Mouse (Mus musculus) midbrain, embryonic 16.5 days (tissue): ENCODE measurements at regions not wholly inside any gene's neighbourhood (a gene's known extent, or its start where the extent isn't known, plus 50 kb on each side); places are given as distances from the start of the nearest gene placed in this dataset.

ENCODE experiments used
- ATAC-seq: fragments of 200-750 bp; cut with Nextera tagmentation; 2 replicates; pipeline ENCODE4 v1.8.0; 2017; ENCODE audit warnings: moderate TSS enrichment
- H3K27ac ChIP-seq: fragments of 300-500 bp; sonication (generic); 2 replicates; pipeline ENCODE4 v1.5.1; 2014; ENCODE audit warnings: mild to moderate bottlenecking, low read length, mixed read lengths
- H3K27me3 ChIP-seq: fragments of 300-500 bp; sonication (generic); 2 replicates; pipeline ENCODE4 v1.6.1; 2014; ENCODE audit warnings: low read depth, low read length, mixed read lengths; ENCODE audit not compliant: control insufficient read depth, insufficient read depth
- H3K36me3 ChIP-seq: fragments of 300-500 bp; sonication (generic); 2 replicates; pipeline ENCODE4 v1.6.1; 2014; ENCODE audit warnings: mild to moderate bottlenecking, low read length, moderate library complexity, mixed read lengths; ENCODE audit not compliant: control insufficient read depth, insufficient read depth
- H3K4me1 ChIP-seq: fragments of 300-500 bp; sonication (generic); 2 replicates; pipeline ENCODE4 v1.6.1; 2014; ENCODE audit warnings: mild to moderate bottlenecking, low read length, mixed read lengths; ENCODE audit not compliant: control insufficient read depth, insufficient read depth
- H3K4me2 ChIP-seq: fragments of 300-500 bp; sonication (generic); 2 replicates; pipeline ENCODE4 v1.6.1; 2014; ENCODE audit warnings: mild to moderate bottlenecking, low read length, mixed read lengths
- H3K4me3 ChIP-seq: fragments of 300-500 bp; sonication (generic); 2 replicates; pipeline ENCODE4 v1.5.1; 2014; ENCODE audit warnings: low read depth, mild to moderate bottlenecking, low read length, moderate library complexity, mixed read lengths
- H3K9ac ChIP-seq: fragments of 300-500 bp; sonication (generic); 2 replicates; pipeline ENCODE4 v1.6.1; 2014; ENCODE audit warnings: low read depth, low read length, mixed read lengths
- H3K9me3 ChIP-seq: fragments of 300-500 bp; sonication (generic); replicated peaks from 2 replicates; pipeline ENCODE4 v1.6.1; 2014; ENCODE audit warnings: mild to moderate bottlenecking, low read length, mixed read lengths; ENCODE audit not compliant: control insufficient read depth, poor library complexity, severe bottlenecking
- WGBS: fragments of 180-500 bp; shearing (Covaris S2); extraction: QIAGEN DNeasy Blood & Tissue Kit; methylation state at CpG from one replicate; pipeline ENCODE4 v1.1.7; 2014; 5-methylcytosine and 5-hydroxymethylcytosine counted together

DNA sequence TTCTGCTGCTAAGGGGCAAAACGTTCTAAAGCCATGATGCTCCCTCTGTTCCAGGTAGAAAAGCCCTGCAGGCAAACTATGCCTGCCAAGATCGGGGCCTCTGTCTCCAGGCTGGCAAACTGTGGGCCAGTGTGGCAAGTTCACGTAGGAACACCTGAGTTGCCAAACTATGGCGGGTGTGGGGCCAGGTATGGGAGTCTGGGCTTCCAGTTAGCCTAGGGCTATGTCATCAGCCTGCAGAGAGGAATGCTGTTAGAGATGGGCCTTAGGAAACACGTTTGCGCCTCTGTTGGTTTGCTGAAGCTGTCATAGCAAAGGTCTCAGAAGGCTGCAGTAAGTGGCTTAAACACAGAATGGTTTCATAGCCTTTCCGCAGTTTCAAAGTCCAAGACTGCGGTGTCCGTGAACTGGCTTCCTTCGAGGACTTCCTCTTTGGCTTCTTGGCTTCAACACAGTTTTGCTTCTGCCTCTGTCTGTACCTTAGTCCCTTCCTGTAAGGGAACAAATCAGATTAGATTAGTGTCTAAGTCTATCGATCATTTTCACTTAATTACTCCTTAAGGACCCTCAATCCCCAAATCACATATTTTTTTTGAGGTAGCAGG is 110.1 kb downstream of the Snx18 start:
- no peaks in the 10 kb centered on the region for H3K9me3 ChIP-seq
- H3K27me3 ChIP-seq = no peaks in the 10 kb centered on the region
- WGBS = 90% methylated on average over 11 of the region's 11 CpGs
- H3K36me3 ChIP-seq = no peaks in the 10 kb centered on the region
- no peak overlapping the region for H3K4me2 ChIP-seq
- no peak for ATAC-seq
- H3K4me3 ChIP-seq = no peak overlapping the region
- no peak overlapping the region for H3K27ac ChIP-seq
- H3K9ac ChIP-seq = no peak overlapping the region
- no peaks in the 10 kb centered on the region for H3K4me1 ChIP-seq

DNA sequence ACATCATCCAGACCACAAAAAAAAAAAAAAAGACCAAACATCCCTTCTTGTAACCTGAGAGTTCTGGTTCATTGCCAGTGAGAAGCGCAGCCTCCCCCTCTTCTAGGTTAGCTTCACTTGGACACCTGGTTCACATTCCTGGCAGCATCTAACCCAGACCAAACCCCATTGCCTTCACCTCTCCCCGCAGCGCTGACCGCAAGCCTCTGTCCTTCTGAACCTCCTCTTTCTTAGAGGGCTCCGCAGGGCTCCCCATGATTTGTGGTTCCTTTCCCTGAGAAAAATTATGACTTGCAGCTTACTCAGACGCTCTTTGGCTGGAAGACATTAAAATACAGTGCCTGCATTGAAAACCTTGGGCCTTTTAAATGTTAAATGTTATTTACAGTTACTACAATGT is 115.8 kb downstream of the Snx18 start:
- 96% methylated on average over 6 of the region's 6 CpGs for WGBS
- Histone ChIP-seq H3K27ac (no peak overlapping the region), H3K36me3 (no peaks in the 10 kb centered on the region), H3K9me3 (no peaks in the 10 kb centered on the region), H3K27me3 (no peaks in the 10 kb centered on the region), H3K4me3 (no peak overlapping the region), H3K4me1 (no peaks in the 10 kb centered on the region), H3K9ac (no peak overlapping the region), H3K4me2 (no peak overlapping the region)
- no peak for ATAC-seq

DNA sequence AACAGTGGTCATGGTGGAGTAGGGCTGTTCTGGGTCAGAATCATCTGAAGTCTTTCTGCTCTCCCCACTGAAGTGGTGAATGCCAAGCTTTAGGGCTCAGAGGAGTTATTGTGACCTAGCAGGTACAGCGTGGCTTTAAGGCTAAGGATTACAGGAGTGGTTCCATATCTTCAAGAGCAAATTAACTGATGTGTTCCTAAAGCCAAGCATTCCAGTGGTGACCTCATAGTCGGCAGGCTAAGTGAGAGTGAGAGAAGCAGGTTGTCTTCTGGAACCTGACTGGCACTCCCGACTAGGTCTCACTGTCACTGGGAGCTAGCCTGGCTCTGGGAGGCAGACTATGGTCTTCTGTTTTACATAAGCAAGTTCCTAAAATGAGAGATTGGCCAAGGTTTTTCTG is 116.3 kb downstream of the Snx18 start:
- ATAC-seq = no peak
- no peak overlapping the region for H3K4me3 ChIP-seq
- no peaks in the 10 kb centered on the region for H3K4me1 ChIP-seq
- H3K4me2 ChIP-seq = no peak overlapping the region
- no peak overlapping the region for H3K27ac ChIP-seq
- 88% methylated on average over 3 of the region's 3 CpGs for WGBS
- H3K9ac ChIP-seq = no peak overlapping the region
- no peaks in the 10 kb centered on the region for H3K9me3 ChIP-seq
- no peaks in the 10 kb centered on the region for H3K36me3 ChIP-seq
- H3K27me3 ChIP-seq = no peaks in the 10 kb centered on the region

DNA sequence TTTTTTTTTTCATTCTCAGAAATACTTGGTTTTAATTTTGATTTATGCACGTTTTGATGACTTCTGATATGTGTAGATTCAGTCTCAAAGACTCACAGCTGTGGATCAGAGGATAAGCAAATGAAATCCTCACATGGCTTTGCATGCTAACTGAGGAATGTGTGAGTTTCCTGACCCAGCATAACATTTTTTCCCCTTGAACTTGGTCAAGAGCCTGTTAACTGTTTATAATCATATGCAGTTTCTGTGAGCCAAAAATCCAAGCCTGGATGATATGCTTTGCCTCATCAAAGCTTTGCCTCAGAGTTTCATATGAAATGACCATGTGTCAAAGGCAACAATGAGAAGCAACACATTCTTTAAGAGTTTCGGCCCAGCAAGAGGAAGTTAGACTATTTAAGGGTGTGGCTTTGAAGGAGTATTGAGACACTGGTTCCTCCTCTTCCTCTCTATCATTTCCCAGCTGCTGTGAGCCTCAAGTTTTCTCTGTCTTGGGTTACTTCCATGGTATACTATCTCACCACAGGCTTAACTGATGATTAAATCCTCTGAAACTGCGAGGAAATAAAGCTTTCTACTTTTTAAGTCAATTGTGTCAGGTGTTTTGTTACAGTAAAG is 117.9 kb downstream of the Snx18 start:
- Histone ChIP-seq H3K9ac (no peak overlapping the region), H3K4me2 (no peak overlapping the region), H3K4me1 (no peaks in the 10 kb centered on the region), H3K27ac (no peak overlapping the region), H3K27me3 (no peaks in the 10 kb centered on the region), H3K4me3 (no peak overlapping the region), H3K36me3 (no peaks in the 10 kb centered on the region), H3K9me3 (no peaks in the 10 kb centered on the region)
- WGBS = 80% methylated on average over 3 of the region's 3 CpGs
- ATAC-seq = no peak

DNA sequence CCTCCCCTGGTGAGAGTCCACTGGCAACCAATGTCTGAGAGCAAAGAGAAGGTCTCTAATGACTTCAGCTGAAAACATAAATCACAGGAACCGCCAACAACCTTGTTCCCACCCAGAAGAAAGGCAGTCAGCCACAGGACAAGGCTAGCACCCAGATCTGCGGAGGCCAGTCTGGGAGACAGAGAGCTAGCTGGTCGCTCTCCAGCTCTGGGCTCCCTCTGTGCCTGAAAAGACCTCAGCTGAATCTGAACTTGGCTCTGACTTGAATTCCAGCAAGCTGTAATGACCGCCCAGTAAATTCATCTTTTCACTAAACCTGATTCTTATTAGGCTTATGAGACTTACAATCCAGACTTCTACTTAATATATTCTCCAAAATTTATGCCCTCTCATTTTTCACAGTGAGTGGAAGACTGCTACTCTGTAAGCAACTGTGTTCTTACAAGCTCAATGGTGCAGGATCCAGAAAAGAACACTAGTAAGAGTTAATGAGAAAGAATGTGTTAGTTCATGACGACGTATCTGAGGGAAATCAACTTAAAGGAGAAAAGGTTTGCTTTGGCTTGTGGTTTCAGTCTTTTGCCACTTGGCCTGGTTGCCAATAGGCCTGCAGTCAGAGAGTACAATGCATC is 119.2 kb downstream of the Snx18 start:
- Histone ChIP-seq H3K9ac (no peak overlapping the region), H3K4me1 (no peaks in the 10 kb centered on the region), H3K4me2 (no peak overlapping the region), H3K36me3 (no peaks in the 10 kb centered on the region), H3K27ac (no peak overlapping the region), H3K27me3 (no peaks in the 10 kb centered on the region), H3K9me3 (no peaks in the 10 kb centered on the region), H3K4me3 (no peak overlapping the region)
- 92% methylated on average over 6 of the region's 6 CpGs for whole genome bisulfite sequencing
- no peak for ATAC-seq

DNA sequence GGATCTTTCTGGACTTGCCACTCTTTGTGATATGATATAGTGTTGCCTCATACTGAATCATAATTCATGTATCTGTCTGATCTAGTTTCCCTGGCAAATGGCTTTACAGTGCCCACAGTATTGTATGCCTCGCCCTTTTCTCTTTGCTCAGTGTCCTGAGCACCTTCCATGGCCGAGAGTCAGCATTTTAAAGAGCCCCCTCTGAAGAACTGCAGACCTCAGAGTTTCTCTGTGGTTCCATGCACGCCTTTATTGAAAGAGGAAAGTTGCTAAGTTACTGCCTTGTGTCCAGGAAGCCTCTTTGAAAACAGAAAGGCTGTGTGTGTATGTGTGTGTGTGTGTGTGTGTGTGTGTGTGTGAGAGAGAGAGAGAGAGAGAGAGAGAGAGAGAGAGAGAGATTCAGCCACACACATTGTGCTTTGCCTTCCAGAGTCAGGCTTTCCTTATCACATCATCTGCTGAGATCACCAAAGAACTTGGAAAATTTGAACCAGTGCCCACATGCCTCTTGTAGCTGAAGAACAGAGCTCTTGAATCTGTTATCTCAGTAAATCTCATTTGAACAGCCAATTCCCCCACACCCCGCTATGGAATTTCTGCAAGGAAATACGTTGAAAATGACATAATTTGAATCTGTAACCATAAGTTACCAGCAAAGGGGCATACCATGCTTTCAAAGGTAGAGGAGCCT is 122.6 kb downstream of the Snx18 start:
- Histone ChIP-seq H3K4me3 (no peak overlapping the region), H3K36me3 (no peaks in the 10 kb centered on the region), H3K9me3 (no peaks in the 10 kb centered on the region), H3K27me3 (no peaks in the 10 kb centered on the region), H3K9ac (no peak overlapping the region), H3K27ac (no peak overlapping the region), H3K4me1 (no peaks in the 10 kb centered on the region), H3K4me2 (no peak overlapping the region)
- ATAC-seq = no peak; the same call in 1 of the 2 replicates
- 64% methylated on average over 5 of the region's 5 CpGs for WGBS

DNA sequence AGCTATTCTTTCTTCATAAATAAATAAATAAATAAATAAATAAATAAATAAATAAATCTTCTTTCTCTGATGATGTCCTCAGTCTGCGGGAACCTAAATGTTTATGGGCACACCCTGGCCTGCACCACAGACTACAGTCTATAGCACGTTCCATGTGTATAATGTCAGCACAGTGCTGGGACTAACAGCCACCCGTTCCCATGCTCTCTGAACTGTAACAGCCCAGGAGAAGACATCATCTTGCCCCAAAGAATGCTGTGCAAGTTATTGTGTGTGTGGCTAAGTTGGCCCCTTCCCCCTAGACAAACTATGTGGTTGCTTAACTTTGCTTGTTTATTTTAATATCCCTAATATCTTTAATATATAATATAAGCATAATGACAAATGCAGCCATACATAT is 123.2 kb downstream of the Snx18 start:
- Histone ChIP-seq H3K27ac (no peak overlapping the region), H3K27me3 (no peaks in the 10 kb centered on the region), H3K4me3 (no peak overlapping the region), H3K9me3 (no peaks in the 10 kb centered on the region), H3K4me2 (no peak overlapping the region), H3K36me3 (no peaks in the 10 kb centered on the region), H3K4me1 (no peaks in the 10 kb centered on the region), H3K9ac (no peak overlapping the region)
- WGBS = 97% methylated on average over 3 of the region's 3 CpGs
- no peak for ATAC-seq

DNA sequence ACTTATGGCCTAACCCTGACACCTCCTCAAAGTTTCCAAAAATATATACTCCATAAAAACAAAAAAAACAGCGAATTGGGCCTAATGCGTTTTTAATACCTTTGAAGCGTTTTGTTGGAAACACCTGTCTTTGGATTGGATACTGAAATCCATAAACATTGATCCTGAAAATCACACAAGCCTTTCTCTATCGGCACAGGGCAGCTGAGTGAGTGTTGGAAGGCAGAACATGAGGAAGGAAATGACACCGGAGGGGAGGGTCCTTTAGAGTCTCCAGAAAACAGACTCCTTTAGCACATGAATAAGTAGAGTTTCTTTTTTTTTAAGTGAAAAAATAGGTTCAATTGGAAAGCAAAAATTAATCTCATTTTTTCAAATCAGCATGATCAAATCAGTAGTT is 123.7 kb downstream of the Snx18 start:
- H3K27ac ChIP-seq = no peak overlapping the region
- ATAC-seq = no peak
- H3K4me1 ChIP-seq = no peaks in the 10 kb centered on the region
- no peaks in the 10 kb centered on the region for H3K9me3 ChIP-seq
- H3K4me3 ChIP-seq = no peak overlapping the region
- no peaks in the 10 kb centered on the region for H3K36me3 ChIP-seq
- no peak overlapping the region for H3K4me2 ChIP-seq
- H3K27me3 ChIP-seq = no peaks in the 10 kb centered on the region
- H3K9ac ChIP-seq = no peak overlapping the region
- WGBS = 93% methylated on average over 5 of the region's 5 CpGs
